Mouse (Mus musculus) B cell, adult 67 days (primary cell): ENCODE results near the gene Fam217b. TPM values are rescaled to one million over a fixed set of nuclear protein-coding genes. Genes with fewer than 3 reads are reported as not detected.

Source experiments
- total RNA-seq, 2 experiments: library from RNA; stranded (reverse); gene quantifications; 4 replicates each; pipeline ENCODE4 v1.2.4; 2023

Gene Fam217b
- not detected for total RNA-seq

DNA sequence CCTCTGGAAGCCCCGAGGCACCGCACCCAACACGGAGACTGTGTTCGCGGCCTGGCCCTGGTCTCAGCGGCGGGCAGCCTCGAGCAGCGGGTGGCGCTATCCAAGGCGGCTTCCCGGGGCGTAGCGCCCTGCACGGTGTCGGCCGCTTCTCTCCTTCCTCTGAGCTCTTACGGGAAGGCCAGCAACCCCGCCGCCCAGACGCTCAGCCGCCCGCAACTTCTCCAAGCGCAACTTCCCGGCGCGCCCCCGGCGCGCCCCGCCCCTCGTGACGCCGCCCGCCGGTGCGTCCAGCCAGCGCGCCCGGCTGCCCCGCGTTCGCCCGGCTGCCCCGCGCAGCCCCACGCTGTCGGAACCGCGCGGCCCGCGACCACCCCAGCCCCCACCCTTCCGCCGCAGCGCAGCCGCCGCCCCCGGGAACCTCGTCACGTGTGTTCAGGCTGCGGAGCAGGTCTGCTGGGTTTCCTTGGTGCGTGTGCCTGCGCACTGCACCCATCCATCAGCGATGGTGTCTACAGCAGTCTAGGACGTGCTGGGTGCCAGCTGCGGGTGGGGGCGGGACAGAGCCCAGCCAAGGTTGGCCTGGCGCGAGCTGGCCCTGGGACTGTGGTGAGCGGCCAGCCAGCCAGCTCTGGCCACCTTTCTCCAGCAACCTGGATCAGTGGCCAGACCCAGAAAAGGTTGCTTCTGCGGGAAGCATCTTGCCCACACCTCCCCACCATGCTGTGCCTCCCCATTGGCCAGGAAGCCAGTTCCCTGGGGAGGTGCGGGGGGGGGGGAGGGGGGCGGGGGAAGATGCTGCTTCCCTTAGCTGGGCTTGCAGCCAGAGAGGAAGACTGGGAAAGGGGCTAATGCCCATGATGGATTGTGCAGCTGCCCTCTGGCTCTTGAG, at the start of gene Fam217b, which contains the start of gene Ppp1r3d:
Gene Fam217b (plus strand): TSS at position 264 of the 889 bp plus-strand sequence.
Gene Ppp1r3d (minus strand): TSS at position 212 of the 889 bp plus-strand sequence.

GRCm38 (mm10) chr2:178407053-178407815, 7.1 kb upstream of the Fam217b start, which contains the start of gene Sycp2:
Gene Sycp2 (minus strand): TSS chr2:178407685.

DNA sequence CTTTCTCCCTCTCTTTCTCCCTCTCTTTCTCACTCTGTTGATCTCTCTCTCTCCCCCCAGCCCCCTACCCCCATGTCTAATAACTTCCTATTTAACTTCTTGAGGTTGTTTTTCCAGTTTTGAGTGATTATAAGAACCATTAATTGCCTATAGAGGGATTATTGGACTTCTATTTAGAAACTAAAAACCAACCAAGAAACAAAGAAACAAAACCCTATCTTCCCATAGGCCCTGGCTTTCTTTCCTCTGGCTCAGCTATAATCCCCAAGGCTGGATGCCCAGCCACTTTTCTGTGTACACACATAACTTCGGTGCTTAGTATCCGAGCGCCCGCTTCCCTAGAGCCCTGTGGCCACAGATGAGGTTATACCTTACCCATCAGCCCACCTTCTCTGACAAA, 15.9 kb downstream of the Fam217b start, which contains the start of gene Cdh26:
Gene Cdh26 (plus strand): TSS at position 301 of the 400 bp plus-strand sequence.

Other genes with a start within 250 kb of the Fam217b start
- gene Sycp2, start 6.8 kb upstream of the Fam217b start, total RNA-seq, result not detected
- gene Ppp1r3d, start 52 bp upstream of the Fam217b start, total RNA-seq, result not detected
- not detected for gene Cdh26, start 16.0 kb downstream of the Fam217b start, total RNA-seq